Mouse (Mus musculus): Measurements from ENCODE around the gene Mpeg1. TPM values are rescaled to one million over a fixed set of nuclear protein-coding genes. Genes with fewer than 3 reads are reported as not detected.

Mpeg1 gene
- polyA plus RNA-seq, 1 experiment from 2014 or later: 0.63 TPM

- H3K4me2 ChIP-seq: no peak within 1 kb of the TSS
- no peaks in the 10 kb centered on the region for H3K9me3 ChIP-seq (ENCODE audit: low read depth, low read length)
- DNase-seq: no peak
- no peak within 1 kb of the TSS for H3K4me3 ChIP-seq (ENCODE audit: low read depth, low read length)
- TF ChIP-seq CTCF (IDR thresholded peaks at IDR 0.05; ENCODE audit: low read depth): no peak
- no peak within 1 kb of the TSS for H3K27ac ChIP-seq (ENCODE audit: low read depth)
- H3K9ac ChIP-seq: no peak within 1 kb of the TSS
- H3K27me3 ChIP-seq (ENCODE audit: insufficient read depth, low read length): no peaks in the 10 kb centered on the region
- no peaks in the 10 kb centered on the region for H3K36me3 ChIP-seq (ENCODE audit: insufficient read depth)
- no peak for ATAC-seq (ENCODE audit: insufficient read depth)
- WGBS: 91% methylated on average over 6 of the region's 6 CpGs
- no peaks in the 10 kb centered on the region for H3K4me1 ChIP-seq (ENCODE audit: insufficient read depth)
These were observed 33.0 kb upstream of the Mpeg1 start, which contains the start of gene Pfpl for GRCm38 (mm10) chr19:12427605-12428004. Pfpl (plus strand) TSS chr19:12427905.

- ATAC-seq (ENCODE audit: insufficient read depth): peak; percentile 49; the same call in 1 of the 2 replicates
- Histone ChIP-seq H3K9me3 (ENCODE audit: low read depth, low read length) (no peaks in the 10 kb centered on the region), H3K4me1 (ENCODE audit: insufficient read depth) (no peaks in the 10 kb centered on the region), H3K36me3 (ENCODE audit: insufficient read depth) (no peaks in the 10 kb centered on the region), H3K9ac (no peak overlapping the region), H3K4me3 (ENCODE audit: low read depth, low read length) (no peak overlapping the region), H3K4me2 (no peak overlapping the region), H3K27ac (ENCODE audit: low read depth) (no peak overlapping the region), H3K27me3 (ENCODE audit: insufficient read depth, low read length) (no peaks in the 10 kb centered on the region)
- DNase-seq: peak; percentile 72
- peak; percentile 70 for TF ChIP-seq CTCF (IDR thresholded peaks at IDR 0.05; ENCODE audit: low read depth)
- WGBS: 6% methylated on average over 2 of the region's 2 CpGs
These were observed 27.5 kb upstream of the Mpeg1 start for GRCm38 (mm10) chr19:12433033-12433432.

- WGBS: 82% methylated on average over 4 of the region's 4 CpGs
- H3K27me3 ChIP-seq (ENCODE audit: insufficient read depth, low read length): no peaks in the 10 kb centered on the region
- H3K4me2 ChIP-seq: no peak overlapping the region
- ATAC-seq (ENCODE audit: insufficient read depth) (no peak), DNase-seq (no peak)
- no peak overlapping the region for H3K9ac ChIP-seq
- H3K4me3 ChIP-seq (ENCODE audit: low read depth, low read length): no peak overlapping the region
- TF ChIP-seq CTCF (IDR thresholded peaks at IDR 0.05; ENCODE audit: low read depth): no peak
- H3K4me1 ChIP-seq (ENCODE audit: insufficient read depth): no peaks in the 10 kb centered on the region
- no peaks in the 10 kb centered on the region for H3K36me3 ChIP-seq (ENCODE audit: insufficient read depth)
- H3K9me3 ChIP-seq (ENCODE audit: low read depth, low read length): no peaks in the 10 kb centered on the region
- no peak overlapping the region for H3K27ac ChIP-seq (ENCODE audit: low read depth)
These were observed 25.6 kb upstream of the Mpeg1 start for GRCm38 (mm10) chr19:12435011-12435416.

GRCm38 (mm10) chr19:12435750-12436524, 24.6 kb upstream of the Mpeg1 start:
- Histone ChIP-seq H3K4me1 (ENCODE audit: insufficient read depth) (no peaks in the 10 kb centered on the region), H3K9me3 (ENCODE audit: low read depth, low read length) (no peaks in the 10 kb centered on the region), H3K4me3 (ENCODE audit: low read depth, low read length) (no peak overlapping the region), H3K9ac (no peak overlapping the region), H3K36me3 (ENCODE audit: insufficient read depth) (no peaks in the 10 kb centered on the region), H3K27ac (ENCODE audit: low read depth) (no peak overlapping the region), H3K4me2 (no peak overlapping the region), H3K27me3 (ENCODE audit: insufficient read depth, low read length) (no peaks in the 10 kb centered on the region)
- 72% methylated on average over 4 of the region's 4 CpGs for WGBS
- peak; percentile 6 for DNase-seq
- no peak for ATAC-seq (ENCODE audit: insufficient read depth)
- no peak for TF ChIP-seq CTCF (IDR thresholded peaks at IDR 0.05; ENCODE audit: low read depth)

- Histone ChIP-seq H3K36me3 (ENCODE audit: insufficient read depth) (no peaks in the 10 kb centered on the region), H3K4me1 (ENCODE audit: insufficient read depth) (no peaks in the 10 kb centered on the region), H3K4me2 (no peak overlapping the region), H3K4me3 (ENCODE audit: low read depth, low read length) (no peak overlapping the region), H3K9me3 (ENCODE audit: low read depth, low read length) (no peaks in the 10 kb centered on the region), H3K27ac (ENCODE audit: low read depth) (no peak overlapping the region), H3K9ac (no peak overlapping the region), H3K27me3 (ENCODE audit: insufficient read depth, low read length) (no peaks in the 10 kb centered on the region)
- TF ChIP-seq CTCF (IDR thresholded peaks at IDR 0.05; ENCODE audit: low read depth): no peak
- ATAC-seq (ENCODE audit: insufficient read depth) (no peak), DNase-seq (no peak)
- WGBS: 47% methylated on average over 1 of the region's 1 CpGs
These were observed 21.0 kb upstream of the Mpeg1 start for GRCm38 (mm10) chr19:12439581-12439980.

- H3K9me3 ChIP-seq (ENCODE audit: low read depth, low read length): no peaks in the 10 kb centered on the region
- 71% methylated on average over 5 of the region's 5 CpGs for WGBS
- no peak for TF ChIP-seq CTCF (IDR thresholded peaks at IDR 0.05; ENCODE audit: low read depth)
These were observed 20.4 kb upstream of the Mpeg1 start for GRCm38 (mm10) chr19:12440103-12440725.

GRCm38 (mm10) chr19:12442560-12442959, 18.0 kb upstream of the Mpeg1 start:
- WGBS: 81% methylated on average over 4 of the region's 4 CpGs
- Histone ChIP-seq H3K4me2 (no peak overlapping the region), H3K36me3 (ENCODE audit: insufficient read depth) (no peaks in the 10 kb centered on the region)

More at GRCm38 (mm10) chr19:12440103-12440725, 20.4 kb upstream of the Mpeg1 start:
- H3K27ac ChIP-seq (ENCODE audit: low read depth): no peak overlapping the region
- ATAC-seq (ENCODE audit: insufficient read depth) (no peak), DNase-seq (no peak)
- no peak overlapping the region for H3K9ac ChIP-seq
- H3K4me1 ChIP-seq (ENCODE audit: insufficient read depth): no peaks in the 10 kb centered on the region
- no peaks in the 10 kb centered on the region for H3K36me3 ChIP-seq (ENCODE audit: insufficient read depth)
- H3K4me3 ChIP-seq (ENCODE audit: low read depth, low read length): no peak overlapping the region
- no peak overlapping the region for H3K4me2 ChIP-seq
- no peaks in the 10 kb centered on the region for H3K27me3 ChIP-seq (ENCODE audit: insufficient read depth, low read length)

More at GRCm38 (mm10) chr19:12442560-12442959, 18.0 kb upstream of the Mpeg1 start:
- H3K4me1 ChIP-seq (ENCODE audit: insufficient read depth): no peaks in the 10 kb centered on the region
- no peak for ATAC-seq (ENCODE audit: insufficient read depth)
- no peaks in the 10 kb centered on the region for H3K9me3 ChIP-seq (ENCODE audit: low read depth, low read length)
- no peak overlapping the region for H3K9ac ChIP-seq
- DNase-seq: no peak
- no peaks in the 10 kb centered on the region for H3K27me3 ChIP-seq (ENCODE audit: insufficient read depth, low read length)
- H3K4me3 ChIP-seq (ENCODE audit: low read depth, low read length): no peak overlapping the region
- no peak overlapping the region for H3K27ac ChIP-seq (ENCODE audit: low read depth)
- TF ChIP-seq CTCF (IDR thresholded peaks at IDR 0.05; ENCODE audit: low read depth): no peak

Data from lung, embryonic 14.5 days (tissue).